Mouse (Mus musculus) intestine, embryonic 14.5 days (tissue): Measurements from ENCODE around the gene Dkk3. TPM values are rescaled to one million over a fixed set of nuclear protein-coding genes. Genes with fewer than 3 reads are reported as not detected.

Experiments
- ATAC-seq: fragments of 200-750 bp; cut with Nextera tagmentation; replicated peaks from 2 replicates; pipeline ENCODE4 v1.8.0; 2017; ENCODE audit warnings: low read depth, moderate number of reproducible peaks, moderate TSS enrichment, moderate library complexity; ENCODE audit not compliant: low FRiP score, low TSS enrichment
- DNase-seq: peaks from one replicate; pipeline ENCODE4 v3.0.0-alpha.2; 2018; ENCODE audit warnings: low spot score
- H3K27ac ChIP-seq: fragments of 300-500 bp; sonication (generic); 2 replicates; pipeline ENCODE4 v1.5.1; 2014; ENCODE audit warnings: low read depth, mild to moderate bottlenecking, control low read depth
- H3K27me3 ChIP-seq: fragments of 300-500 bp; sonication (generic); replicated peaks from 2 replicates; pipeline ENCODE4 v1.6.1; 2014; ENCODE audit warnings: low read length, control low read depth; ENCODE audit not compliant: control insufficient read depth, insufficient read depth
- H3K36me3 ChIP-seq: fragments of 300-500 bp; sonication (generic); 2 replicates; pipeline ENCODE4 v1.6.1; 2014; ENCODE audit warnings: low read length, control low read depth; ENCODE audit not compliant: control insufficient read depth, insufficient read depth
- H3K4me1 ChIP-seq: fragments of 300-500 bp; sonication (generic); replicated peaks from 2 replicates; pipeline ENCODE4 v1.6.1; 2014; ENCODE audit warnings: low read length, control low read depth, mixed read lengths; ENCODE audit not compliant: control insufficient read depth, insufficient read depth
- H3K4me2 ChIP-seq: fragments of 300-500 bp; sonication (generic); 2 replicates; pipeline ENCODE4 v1.6.1; 2014; ENCODE audit warnings: low read length
- H3K4me3 ChIP-seq: fragments of 300-500 bp; sonication (generic); 2 replicates; pipeline ENCODE4 v1.5.1; 2014; ENCODE audit warnings: low read depth, low read length, control low read depth, mixed read lengths
- H3K9ac ChIP-seq: fragments of 300-500 bp; sonication (generic); 2 replicates; pipeline ENCODE4 v1.6.1; 2014; ENCODE audit warnings: mild to moderate bottlenecking, low read length
- H3K9me3 ChIP-seq: fragments of 300-500 bp; sonication (generic); 2 replicates; pipeline ENCODE4 v1.6.1; 2016; ENCODE audit warnings: low read length, control low read depth; ENCODE audit not compliant: control insufficient read depth
- WGBS: fragments of 180-500 bp; shearing (Covaris S2); extraction: QIAGEN DNeasy Blood & Tissue Kit; methylation state at CpG from one replicate; pipeline ENCODE4 v1.1.7; 2014; 5-methylcytosine and 5-hydroxymethylcytosine counted together
- polyA plus RNA-seq: library from polyadenylated mRNA; unstranded; fragments of >200 nt; fragmentation: Nextera tagmentation; extraction: Ambion mirVana; gene quantifications from 2 replicates; pipeline ENCODE4 v1.2.1, GENCODE M21; 2014

Dkk3 gene
- polyA plus RNA-seq, 1 experiment from 2014 or later: 22.9 TPM

DNA sequence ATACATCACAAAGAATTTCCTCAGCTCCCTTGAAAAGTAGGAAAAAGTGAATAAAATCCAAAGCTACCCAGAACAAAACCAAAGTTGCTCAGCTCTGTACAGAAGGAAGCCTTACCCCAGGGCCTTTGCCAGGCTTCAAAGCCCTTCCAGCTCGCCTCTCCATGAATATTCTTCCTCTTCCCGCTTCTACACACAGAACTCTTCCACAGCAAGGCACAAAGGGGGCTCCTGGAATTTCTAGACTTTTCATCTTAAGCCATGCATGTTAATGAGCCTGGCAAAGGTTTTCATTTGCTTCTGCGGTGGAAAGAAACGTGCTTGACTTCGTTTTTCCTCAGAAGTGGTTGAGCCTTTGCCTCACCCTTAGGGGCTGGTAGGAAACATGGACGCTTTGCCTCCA is 26.9 kb downstream of the Dkk3 start:
- DNase-seq (no peak), ATAC-seq (no peak)
- no peak overlapping the region for H3K27ac ChIP-seq
- WGBS: 83% methylated on average over 6 of the region's 6 CpGs
- H3K4me2 ChIP-seq: no peak overlapping the region
- H3K9me3 ChIP-seq: no peaks in the 10 kb centered on the region
- no peak overlapping the region for H3K9ac ChIP-seq
- H3K27me3 ChIP-seq: no peaks in the 10 kb centered on the region
- no peak overlapping the region for H3K4me3 ChIP-seq
- no peaks in the 10 kb centered on the region for H3K4me1 ChIP-seq
- no peaks in the 10 kb centered on the region for H3K36me3 ChIP-seq

DNA sequence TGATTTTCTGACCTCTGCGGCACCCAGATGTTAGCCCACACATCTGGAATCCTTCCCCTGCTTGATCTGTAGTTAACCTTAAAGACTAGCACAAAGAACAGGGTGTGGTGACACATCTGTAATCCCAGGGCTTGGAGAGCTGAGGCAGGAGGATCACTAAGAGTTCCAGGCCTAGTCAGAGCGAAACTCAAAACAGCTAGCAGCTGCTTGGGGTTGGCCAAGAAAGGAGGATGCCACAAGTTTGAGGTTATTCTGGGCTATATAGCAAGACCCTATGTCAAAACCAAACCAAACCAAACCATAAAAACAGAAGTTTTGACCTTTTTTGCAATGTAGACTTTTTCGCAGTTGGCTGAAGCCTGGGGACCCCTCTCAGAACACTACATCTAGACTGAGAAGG is 28.2 kb downstream of the Dkk3 start:
- WGBS: 99% methylated on average over 3 of the region's 3 CpGs
- DNase-seq: no peak
- no peak for ATAC-seq

DNA sequence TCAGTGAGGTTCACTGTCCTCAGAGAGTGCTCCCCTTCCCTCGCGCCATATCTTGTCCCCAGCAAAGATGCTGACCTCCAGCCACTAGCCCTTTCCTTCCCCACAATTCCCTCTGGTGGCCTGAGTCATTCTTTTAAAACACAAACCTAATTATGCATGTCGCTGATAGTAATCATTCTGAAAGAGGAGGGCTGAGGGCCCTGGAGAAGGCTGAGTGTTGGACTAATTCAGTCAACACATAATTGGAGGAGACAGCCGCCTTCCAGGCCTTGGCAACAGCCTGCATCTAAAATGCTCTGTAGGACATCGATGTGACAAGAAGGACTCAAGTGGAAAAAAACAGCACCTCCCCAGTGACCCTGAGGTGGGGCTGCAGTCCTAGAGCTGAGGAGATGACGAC is 29.0 kb downstream of the Dkk3 start:
- WGBS: 84% methylated on average over 6 of the region's 6 CpGs
- no peaks in the 10 kb centered on the region for H3K9me3 ChIP-seq
- H3K27me3 ChIP-seq: no peaks in the 10 kb centered on the region
- ATAC-seq (no peak), DNase-seq (no peak)
- H3K36me3 ChIP-seq: no peaks in the 10 kb centered on the region
- no peak overlapping the region for H3K27ac ChIP-seq
- no peak overlapping the region for H3K9ac ChIP-seq
- no peak overlapping the region for H3K4me2 ChIP-seq
- H3K4me3 ChIP-seq: no peak overlapping the region
- no peaks in the 10 kb centered on the region for H3K4me1 ChIP-seq

More for the DNA sequence above, 28.2 kb downstream of the Dkk3 start:
- Histone ChIP-seq H3K9me3 (no peaks in the 10 kb centered on the region), H3K4me1 (no peaks in the 10 kb centered on the region), H3K4me2 (no peak overlapping the region), H3K4me3 (no peak overlapping the region), H3K27me3 (no peaks in the 10 kb centered on the region), H3K9ac (no peak overlapping the region), H3K27ac (no peak overlapping the region), H3K36me3 (no peaks in the 10 kb centered on the region)

DNA sequence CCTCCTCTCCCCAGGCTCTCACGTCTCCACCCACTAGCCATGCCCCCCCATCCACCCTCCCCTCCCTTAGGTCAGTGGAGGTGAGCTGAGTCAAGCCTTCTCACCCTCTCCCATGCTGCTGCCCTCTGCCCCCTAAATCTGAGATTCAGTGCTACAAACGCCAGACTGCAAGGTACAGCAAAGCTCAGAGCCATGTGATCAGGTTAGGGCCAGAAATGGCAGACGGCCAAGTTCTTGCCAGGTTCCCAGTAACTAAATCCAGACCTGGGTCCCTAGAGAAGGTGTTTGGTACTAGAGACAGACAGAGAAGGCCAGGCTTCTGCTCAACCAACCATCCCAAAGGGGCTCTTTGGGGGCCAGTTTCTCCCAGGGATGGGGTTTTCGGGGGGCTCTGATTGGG is 30.0 kb downstream of the Dkk3 start:
- Histone ChIP-seq H3K9me3 (no peaks in the 10 kb centered on the region), H3K4me3 (no peak overlapping the region), H3K4me2 (no peak overlapping the region), H3K4me1 (no peaks in the 10 kb centered on the region), H3K36me3 (no peaks in the 10 kb centered on the region), H3K27ac (no peak overlapping the region), H3K27me3 (no peaks in the 10 kb centered on the region), H3K9ac (no peak overlapping the region)
- 52% methylated on average over 4 of the region's 4 CpGs for WGBS
- DNase-seq (no peak), ATAC-seq (no peak)

GRCm38 (mm10) chr7:112127954-112128353 is 30.9 kb downstream of the Dkk3 start:
- Histone ChIP-seq H3K9ac (no peak overlapping the region), H3K36me3 (no peaks in the 10 kb centered on the region), H3K27me3 (no peaks in the 10 kb centered on the region), H3K4me1 (no peaks in the 10 kb centered on the region), H3K27ac (no peak overlapping the region), H3K9me3 (no peaks in the 10 kb centered on the region), H3K4me3 (no peak overlapping the region), H3K4me2 (no peak overlapping the region)
- 86% methylated on average over 4 of the region's 4 CpGs for WGBS
- no peak for ATAC-seq
- DNase-seq: no peak

- H3K27me3 ChIP-seq: no peaks in the 10 kb centered on the region
- no peak for DNase-seq
- no peak overlapping the region for H3K4me3 ChIP-seq
- H3K9ac ChIP-seq: no peak overlapping the region
- no peaks in the 10 kb centered on the region for H3K36me3 ChIP-seq
- no peak for ATAC-seq
- WGBS: 59% methylated on average over 5 of the region's 5 CpGs
- no peak overlapping the region for H3K4me2 ChIP-seq
- no peaks in the 10 kb centered on the region for H3K4me1 ChIP-seq
- no peaks in the 10 kb centered on the region for H3K9me3 ChIP-seq
- no peak overlapping the region for H3K27ac ChIP-seq
These were observed 31.7 kb downstream of the Dkk3 start for GRCm38 (mm10) chr7:112127085-112127637.

GRCm38 (mm10) chr7:112125625-112126260 is 33.1 kb downstream of the Dkk3 start:
- no peak overlapping the region for H3K27ac ChIP-seq
- no peaks in the 10 kb centered on the region; the same call in 1 of the 2 replicates for H3K4me1 ChIP-seq
- H3K36me3 ChIP-seq: no peaks in the 10 kb centered on the region
- no peak overlapping the region for H3K4me3 ChIP-seq
- DNase-seq: no peak
- no peak overlapping the region for H3K4me2 ChIP-seq
- H3K27me3 ChIP-seq: no peaks in the 10 kb centered on the region
- no peak overlapping the region for H3K9ac ChIP-seq
- no peak for ATAC-seq
- WGBS: 85% methylated on average over 7 of the region's 7 CpGs
- no peaks in the 10 kb centered on the region for H3K9me3 ChIP-seq

DNA sequence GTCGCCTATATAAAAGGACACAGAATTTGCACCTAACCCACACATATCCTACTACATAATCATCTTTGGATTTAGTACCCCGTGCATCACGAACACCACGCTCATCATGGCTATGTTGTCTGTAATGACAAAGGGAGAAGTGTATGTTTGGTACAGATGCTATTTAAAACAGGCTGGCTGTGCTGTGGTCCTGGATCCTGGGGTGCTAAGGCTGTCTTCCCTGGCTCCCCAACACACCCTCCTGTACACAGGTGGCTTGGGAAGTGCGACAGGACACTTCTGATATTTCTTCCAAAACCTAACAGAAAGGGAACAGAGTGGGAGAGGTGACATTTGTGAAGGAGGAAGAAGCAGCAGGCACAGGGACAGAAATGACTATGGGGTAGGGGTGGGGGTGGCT is 35.2 kb downstream of the Dkk3 start:
- ATAC-seq: no peak
- no peak overlapping the region for H3K4me2 ChIP-seq
- 96% methylated on average over 5 of the region's 5 CpGs for WGBS

GRCm38 (mm10) chr7:112121866-112122500 is 36.9 kb downstream of the Dkk3 start:
- Histone ChIP-seq H3K27ac (no peak overlapping the region), H3K27me3 (no peaks in the 10 kb centered on the region), H3K36me3 (peaks cover 6% of the 10 kb centered on the region; the same call in 1 of the 2 replicates), H3K4me2 (no peak overlapping the region), H3K9ac (no peak overlapping the region), H3K4me1 (no peaks in the 10 kb centered on the region; the same call in 1 of the 2 replicates), H3K4me3 (no peak overlapping the region), H3K9me3 (no peaks in the 10 kb centered on the region)
- DNase-seq (no peak), ATAC-seq (no peak)
- WGBS: 75% methylated on average over 11 of the region's 11 CpGs

More for the DNA sequence above, 35.2 kb downstream of the Dkk3 start:
- no peak overlapping the region for H3K4me3 ChIP-seq
- H3K4me1 ChIP-seq: no peaks in the 10 kb centered on the region; the same call in 1 of the 2 replicates
- DNase-seq: no peak
- no peak overlapping the region for H3K9ac ChIP-seq
- no peaks in the 10 kb centered on the region for H3K36me3 ChIP-seq
- no peaks in the 10 kb centered on the region for H3K27me3 ChIP-seq
- H3K9me3 ChIP-seq: no peaks in the 10 kb centered on the region
- H3K27ac ChIP-seq: no peak overlapping the region
